Mouse (Mus musculus): ENCODE measurements around the gene Ccl2. TPM values are rescaled to one million over a fixed set of nuclear protein-coding genes. Genes with fewer than 3 reads are reported as not detected.

Gene Ccl2
- polyA plus RNA-seq, 1 experiment: 6.3 TPM

Other genes with a start within 250 kb of the Ccl2 start
- gene 5530401A14Rik, start 174.9 kb upstream of the Ccl2 start, polyA plus RNA-seq (2012; rRNA removed): not detected in 2 replicates
- gene Asic2, start 67.1 kb upstream of the Ccl2 start, polyA plus RNA-seq (2012; rRNA removed): 1.2 and 1.5 TPM in 2 replicates
- gene Gm17268, start 3.0 kb downstream of the Ccl2 start, polyA plus RNA-seq (2012; rRNA removed): not detected in 2 replicates
- 4.5 and 6.0 TPM in 2 replicates for gene Ccl7, start 10.1 kb downstream of the Ccl2 start, polyA plus RNA-seq (2012; rRNA removed)
- gene Ccl11, start 22.3 kb downstream of the Ccl2 start, polyA plus RNA-seq (2012; rRNA removed): 29.1 and 31.1 TPM in 2 replicates
- 14.1 and 21.5 TPM in 2 replicates for gene Ccl12, start 66.3 kb downstream of the Ccl2 start, polyA plus RNA-seq (2012; rRNA removed)
- gene Ccl8, start 79.6 kb downstream of the Ccl2 start, polyA plus RNA-seq (2012; rRNA removed): 42.3 and 62.3 TPM in 2 replicates

All from urinary bladder, adult 2 months (tissue).